Mouse (Mus musculus) heart, adult 2 months (tissue): ENCODE data around the gene Ncapd3. TPM values are rescaled to one million over a fixed set of nuclear protein-coding genes. Genes with fewer than 3 reads are reported as not detected.

ENCODE experiments used
- DNase-seq, 2 experiments: peaks; one replicate each; pipeline ENCODE4 v3.0.0; 2021
- H3K27ac ChIP-seq: fragments of 200-600 bp; 2 replicates; pipeline ENCODE4 v1.8.1; 2022
- H3K27me3 ChIP-seq: fragments of 200-500 bp; 2 replicates; pipeline ENCODE4 v1.6.1; 2012; ENCODE audit warnings: mild to moderate bottlenecking, low read length, inconsistent platforms, mixed read lengths; ENCODE audit not compliant: control insufficient read depth, insufficient read depth
- H3K36me3 ChIP-seq: fragments of 200-500 bp; 2 replicates; pipeline ENCODE4 v1.6.1; 2012; ENCODE audit warnings: low read length, inconsistent platforms; ENCODE audit not compliant: control insufficient read depth, insufficient read depth
- H3K4me1 ChIP-seq: fragments of 200-500 bp; 2 replicates; pipeline ENCODE4 v1.6.1; 2011; ENCODE audit warnings: low read length; ENCODE audit not compliant: control insufficient read depth, insufficient read depth
- H3K4me3 ChIP-seq: fragments of 200-600 bp; 2 replicates; pipeline ENCODE4 v1.8.1; 2022
- H3K79me2 ChIP-seq: fragments of 200-500 bp; replicated peaks from 2 replicates; pipeline ENCODE4 v1.6.1; 2012; ENCODE audit warnings: mild to moderate bottlenecking, inconsistent platforms, low read length, moderate library complexity, mixed read lengths; ENCODE audit not compliant: control insufficient read depth, insufficient read depth
- H3K9ac ChIP-seq: fragments of 200-500 bp; 2 replicates; pipeline ENCODE4 v1.6.1; 2012; ENCODE audit warnings: low read depth, mild to moderate bottlenecking, control low read depth, inconsistent platforms, low read length, mixed read lengths
- CTCF ChIP-seq: fragments of 200-600 bp; IDR thresholded peaks from 2 replicates; pipeline ENCODE4 v1.8.1; 2022; ENCODE audit warnings: antibody characterized with exemption, mild to moderate bottlenecking, moderate library complexity
- EP300 ChIP-seq: fragments of 200-500 bp; IDR thresholded peaks from 2 replicates; pipeline ENCODE4 v1.6.1; 2011; ENCODE audit warnings: low read depth, low read length, control low read depth; ENCODE audit not compliant: insufficient read depth
- POLR2A ChIP-seq: fragments of 200-500 bp; IDR thresholded peaks from 2 replicates; pipeline ENCODE4 v1.6.1; 2011; ENCODE audit warnings: mild to moderate bottlenecking, low read depth, low read length, control low read depth; ENCODE audit not compliant: insufficient read depth
- WGBS: fragments of 180-500 bp; shearing (Covaris S2); methylation state at CpG from one replicate; pipeline ENCODE4 v1.1.7; 2018; 5-methylcytosine and 5-hydroxymethylcytosine counted together
- intact Hi-C: fragments of 180-260 bp; cut with DNase I; formaldehyde crosslinking; loops from one replicate; pipeline ENCODE4 v1.15.1; 2025
- long read RNA-seq: library from polyadenylated mRNA; stranded (forward); transcript quantifications from one replicate; pipeline ENCODE4 v2.0.0, GENCODE M21; 2021
- polyA plus RNA-seq: library from polyadenylated mRNA; depleted of rRNA; stranded (reverse); fragments of >200 nt; gene quantifications from 2 replicates; pipeline ENCODE4 v1.2.3, GENCODE M21; 2012; rRNA removed
- total RNA-seq, 2 experiments: library from RNA; stranded (reverse); gene quantifications; 2 replicates each; pipeline ENCODE4 v1.2.3; 2021

Gene Ncapd3
- 1 to 10 TPM; 8.5 to 9.0 TPM for total RNA-seq
- 10.0 and 14.5 TPM in 2 replicates for polyA plus RNA-seq
- long read RNA-seq, full-length matches to known transcripts: 4 of 8 reads
- long read RNA-seq, partial matches to known transcripts: 3 of 8 reads
- long read RNA-seq, other reads (novel, unspliced or antisense): 1 of 8 reads

DNA sequence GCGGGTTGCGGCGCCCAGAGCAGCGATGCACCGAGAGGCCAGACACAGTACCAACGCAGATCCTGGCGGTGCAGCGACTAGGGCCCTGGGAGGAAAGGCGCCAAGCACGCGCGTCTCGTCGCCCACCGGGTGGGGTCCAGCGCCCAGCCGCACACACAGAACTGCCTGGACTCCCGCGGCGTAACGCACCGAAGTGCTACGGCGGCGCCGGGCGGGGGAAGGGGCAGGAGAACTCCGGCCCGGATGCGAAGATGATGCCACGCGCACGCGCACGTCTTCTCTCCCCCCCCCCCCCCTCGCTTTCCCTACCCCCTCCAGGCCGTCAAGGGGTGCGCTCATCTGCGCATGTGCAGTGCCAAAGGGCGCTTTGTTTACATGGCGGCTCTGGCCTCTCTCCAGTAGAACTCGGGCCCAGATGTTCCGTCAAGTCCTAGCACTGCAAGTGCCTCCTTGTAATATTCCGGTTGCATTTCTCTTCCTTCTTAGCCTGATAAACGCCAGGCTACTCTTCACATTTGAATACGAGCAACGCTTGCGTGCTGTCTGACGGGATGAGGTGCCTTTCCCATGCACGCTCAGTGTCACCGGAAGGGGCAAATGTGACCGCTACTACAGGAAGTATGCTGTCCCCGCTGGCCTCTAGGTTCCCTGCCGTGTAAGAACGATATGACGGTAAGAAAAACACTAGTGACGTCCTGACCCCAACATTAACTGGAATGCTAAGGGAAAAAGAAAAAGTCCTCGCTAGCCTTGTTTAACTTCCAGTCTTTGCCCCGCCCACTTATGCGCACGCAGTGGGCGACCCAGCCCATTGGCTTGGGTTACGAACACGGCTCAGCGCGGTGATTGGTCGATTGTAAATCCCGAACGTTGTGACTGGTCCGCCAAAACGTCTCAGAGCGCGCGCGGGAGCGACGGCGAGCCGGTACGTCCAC is at the start of gene Ncapd3, which contains the start of gene Vps26b:
Gene Ncapd3 (plus strand): TSS at position 348 of the 935 bp plus-strand sequence.
Gene Vps26b (minus strand): TSS at position 238 of the 935 bp plus-strand sequence.
- under 1% methylated on average over 80 of the region's 80 CpGs for WGBS
- peaks cover 2% of the 10 kb centered on the region; the same call in 1 of the 2 replicates for H3K36me3 ChIP-seq
- intact Hi-C loops: loop anchor here (1.0 kb wide), 1 partner anchor 31 kb away; the partner anchor contains the start of genes Acad8 and Thyn1
- no peaks in the 10 kb centered on the region for H3K27me3 ChIP-seq
- peaks cover 3% of the 10 kb centered on the region for H3K79me2 ChIP-seq
- H3K4me3 ChIP-seq: peak within 1 kb of the TSS; percentile 99
- TF ChIP-seq EP300: no peak; the same call in 1 of the 2 replicates
- TF ChIP-seq CTCF: peak; percentile 46
- TF ChIP-seq POLR2A: peak; percentile 90
- H3K9ac ChIP-seq: peak within 1 kb of the TSS; percentile 93
- peak; percentile 94 to 96 for DNase-seq
- H3K27ac ChIP-seq: peak within 1 kb of the TSS; percentile 98
- H3K4me1 ChIP-seq: peaks cover 5% of the 10 kb centered on the region

DNA sequence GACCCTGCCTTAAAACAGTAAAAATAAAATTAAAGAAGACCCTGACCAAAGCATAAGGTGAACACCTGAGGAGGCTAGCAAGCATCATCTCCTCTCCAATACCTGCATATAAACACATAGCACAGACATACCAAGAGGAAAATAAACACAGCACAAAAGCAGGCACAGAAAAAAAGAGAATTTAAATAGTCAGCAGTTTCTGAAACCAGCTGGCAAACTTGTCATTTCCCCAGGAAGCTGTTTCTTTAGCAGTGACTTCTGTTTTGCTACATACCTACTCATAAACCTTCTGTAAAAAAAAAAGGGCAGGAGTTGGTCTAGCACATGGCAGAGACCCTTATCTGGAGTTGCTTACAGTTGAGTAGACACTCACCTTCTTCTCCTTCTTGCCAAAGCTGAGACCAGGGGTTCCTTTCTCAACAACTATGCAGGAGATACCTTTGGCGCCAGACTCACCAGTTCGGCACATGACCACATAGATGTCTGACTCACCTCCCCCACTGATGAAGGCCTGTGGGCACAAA is 44.8 kb upstream of the Ncapd3 start:
- intact Hi-C loops: no loop called here
- no peak for TF ChIP-seq CTCF
- no peak for TF ChIP-seq EP300
- TF ChIP-seq POLR2A: no peak
- no peak overlapping the region for H3K4me3 ChIP-seq
- no peak overlapping the region for H3K9ac ChIP-seq
- no peaks in the 10 kb centered on the region for H3K27me3 ChIP-seq
- no peak for DNase-seq
- no peaks in the 10 kb centered on the region for H3K4me1 ChIP-seq
- no peak overlapping the region for H3K27ac ChIP-seq
- 89% methylated on average over 2 of the region's 2 CpGs for WGBS
- no peaks in the 10 kb centered on the region for H3K79me2 ChIP-seq
- peaks cover 5% of the 10 kb centered on the region; the same call in 1 of the 2 replicates for H3K36me3 ChIP-seq

DNA sequence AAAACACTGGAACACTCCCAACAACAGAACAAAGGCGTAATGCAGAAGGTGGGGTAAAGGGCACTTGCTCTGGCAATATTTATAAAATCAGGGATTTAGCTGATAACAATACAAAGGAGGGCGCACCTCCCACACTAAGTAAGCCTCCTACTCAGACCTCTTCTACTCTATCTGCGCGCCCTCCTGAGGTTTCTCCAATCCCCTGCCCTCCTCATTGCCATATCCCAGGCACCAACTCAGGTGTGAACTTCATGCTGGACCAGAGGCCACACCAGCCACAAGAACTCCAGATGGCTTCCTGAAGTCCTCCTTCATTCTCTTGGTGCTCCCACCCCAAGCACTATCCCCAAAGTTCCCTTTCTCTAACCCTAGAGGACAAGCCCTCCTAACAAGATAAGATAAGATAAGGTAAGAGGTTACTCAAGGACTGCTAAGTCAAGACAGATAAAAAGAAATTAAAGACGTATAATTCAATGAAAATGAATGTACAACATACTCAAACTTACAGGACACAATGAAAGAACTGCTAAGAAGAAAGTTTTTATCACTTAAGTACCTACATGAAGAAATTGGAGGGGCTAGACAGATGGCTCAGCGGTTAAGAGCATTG is 44.2 kb upstream of the Ncapd3 start:
- intact Hi-C loops: no loop called here
- TF ChIP-seq POLR2A: no peak
- TF ChIP-seq CTCF: no peak
- no peak for TF ChIP-seq EP300
- Histone ChIP-seq H3K27me3 (no peaks in the 10 kb centered on the region), H3K79me2 (no peaks in the 10 kb centered on the region), H3K27ac (no peak overlapping the region), H3K4me3 (no peak overlapping the region), H3K36me3 (peaks cover 5% of the 10 kb centered on the region; the same call in 1 of the 2 replicates), H3K4me1 (no peaks in the 10 kb centered on the region), H3K9ac (no peak overlapping the region)
- DNase-seq: no peak
- 85% methylated on average over 6 of the region's 6 CpGs for WGBS

DNA sequence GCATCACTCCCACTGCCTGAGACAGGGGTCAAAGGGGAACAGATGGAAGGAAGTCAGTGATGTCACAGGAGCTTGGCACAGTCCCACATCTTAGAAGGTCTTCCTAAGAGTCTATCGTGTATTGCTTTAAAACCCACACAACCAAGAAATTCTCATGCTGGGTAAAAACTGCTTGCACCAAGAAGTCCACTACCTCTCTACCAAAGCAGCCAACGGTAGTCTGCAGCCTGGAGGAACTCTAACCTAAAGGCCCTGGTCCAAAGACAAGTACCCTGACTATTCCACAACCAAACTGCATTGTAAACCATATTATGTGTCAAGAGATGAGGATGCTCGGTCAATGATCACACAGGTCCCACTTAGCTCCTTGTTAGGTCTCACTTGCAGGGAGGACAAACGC is 39.8 kb upstream of the Ncapd3 start:
- Histone ChIP-seq H3K79me2 (no peaks in the 10 kb centered on the region), H3K36me3 (peaks cover 2% of the 10 kb centered on the region), H3K27ac (no peak overlapping the region), H3K27me3 (no peaks in the 10 kb centered on the region), H3K4me1 (no peaks in the 10 kb centered on the region), H3K4me3 (no peak overlapping the region), H3K9ac (no peak overlapping the region)
- TF ChIP-seq CTCF: no peak
- no peak for TF ChIP-seq EP300
- no peak for TF ChIP-seq POLR2A
- DNase-seq: no peak
- 79% methylated on average over 4 of the region's 4 CpGs for WGBS
- intact Hi-C loops: no loop called here

DNA sequence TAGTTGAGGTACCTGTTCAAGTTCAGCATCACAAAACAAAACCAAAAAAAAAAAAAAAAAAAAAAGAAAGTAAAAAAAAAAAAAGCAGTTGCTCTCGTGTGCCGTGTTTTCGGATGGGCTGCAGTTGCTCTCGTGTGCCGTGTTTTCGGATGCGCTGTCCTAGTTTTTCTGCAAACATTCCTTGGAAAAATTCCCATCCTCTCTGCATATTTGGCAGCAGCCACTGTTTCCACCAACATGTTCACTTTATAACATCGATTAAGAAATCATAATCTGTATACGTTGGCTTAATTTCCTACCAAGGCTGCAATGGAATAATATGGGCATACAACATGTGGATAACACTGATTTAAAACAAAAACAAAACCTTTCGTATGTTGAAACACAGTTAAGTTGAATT is 36.9 kb upstream of the Ncapd3 start:
- 78% methylated on average over 10 of the region's 10 CpGs for WGBS
- no peaks in the 10 kb centered on the region for H3K27me3 ChIP-seq
- H3K4me1 ChIP-seq: peaks cover 2% of the 10 kb centered on the region
- no peak overlapping the region for H3K27ac ChIP-seq
- H3K9ac ChIP-seq: no peak overlapping the region
- no peak for DNase-seq
- H3K4me3 ChIP-seq: no peak overlapping the region
- intact Hi-C loops: no loop called here
- H3K79me2 ChIP-seq: peaks cover 2% of the 10 kb centered on the region
- peaks cover under 1% of the 10 kb centered on the region; the same call in 1 of the 2 replicates for H3K36me3 ChIP-seq
- TF ChIP-seq EP300 (no peak), POLR2A (no peak), CTCF (no peak)
